Mouse (Mus musculus) ES-E14 (cell line): ENCODE results near the gene Rgs3. TPM values are rescaled to one million over a fixed set of nuclear protein-coding genes. Genes with fewer than 3 reads are reported as not detected.

ENCODE experiments used
- DNase-seq: peaks from one replicate; pipeline ENCODE4 v3.0.0-alpha.2; 2013; ENCODE audit warnings: low read depth, low spot score
- H3K27ac ChIP-seq: 2 replicates; pipeline ENCODE4 v1.5.1; 2012; ENCODE audit warnings: low read depth, mild to moderate bottlenecking, low read length, moderate library complexity, mixed read lengths; ENCODE audit not compliant: poor library complexity, insufficient read depth, severe bottlenecking
- H3K36me3 ChIP-seq: 2 replicates; pipeline ENCODE4 v1.6.1; 2012; ENCODE audit warnings: mild to moderate bottlenecking, low read length, moderate library complexity, mixed read lengths; ENCODE audit not compliant: control insufficient read depth, poor library complexity, insufficient read depth, severe bottlenecking
- H3K4me1 ChIP-seq, 2 experiments: fragments of 150-350 bp in 1 of 2; sonication (generic) in 1 of 2; 2 replicates each; pipeline ENCODE4 v1.6.1; 2012; ENCODE audit warnings: low read length in 2 of 2, mild to moderate bottlenecking in 1 of 2, mixed read lengths in 1 of 2; ENCODE audit not compliant: control insufficient read depth in 2 of 2, insufficient read depth in 2 of 2, poor library complexity in 1 of 2
- H3K4me3 ChIP-seq, 2 experiments: fragments of 150-350 bp in 1 of 2; sonication (generic) in 1 of 2; 2 replicates each; pipeline ENCODE4 v1.5.1; 2012; ENCODE audit warnings: low read length in 2 of 2, low read depth in 1 of 2, mild to moderate bottlenecking in 1 of 2, mixed read lengths in 1 of 2; ENCODE audit not compliant: insufficient read depth in 1 of 2, poor library complexity in 1 of 2, severe bottlenecking in 1 of 2
- H3K9ac ChIP-seq: 2 replicates; pipeline ENCODE4 v1.6.1; 2012; ENCODE audit warnings: low read depth, mild to moderate bottlenecking, low read length, mixed read lengths; ENCODE audit not compliant: poor library complexity, insufficient read depth, severe bottlenecking
- H3K9me3 ChIP-seq: fragments of 150-350 bp; sonication (generic); 2 replicates; pipeline ENCODE4 v1.6.1; 2012; ENCODE audit warnings: low read depth, mild to moderate bottlenecking, low read length; ENCODE audit not compliant: control insufficient read depth, insufficient read depth
- CHD2 ChIP-seq: IDR thresholded peaks from 2 replicates; pipeline ENCODE4 v1.6.1; 2014; ENCODE audit warnings: mild to moderate bottlenecking, low read depth, low read length, inconsistent platforms
- HCFC1 ChIP-seq: IDR thresholded peaks from 2 replicates; pipeline ENCODE4 v1.6.1; 2012; ENCODE audit warnings: low read length, inconsistent platforms, borderline replicate concordance; ENCODE audit not compliant: insufficient read depth
- MAFK ChIP-seq: IDR thresholded peaks from 2 replicates; pipeline ENCODE4 v1.6.1; 2014; ENCODE audit warnings: mild to moderate bottlenecking, low read depth, low read length, inconsistent platforms; ENCODE audit not compliant: insufficient read depth
- ZC3H11A ChIP-seq: IDR thresholded peaks from 2 replicates; pipeline ENCODE4 v1.6.1; 2012; ENCODE audit warnings: low read depth, mild to moderate bottlenecking, inconsistent platforms, low read length, borderline replicate concordance
- ZNF384 ChIP-seq: IDR thresholded peaks from 2 replicates; pipeline ENCODE4 v1.6.1; 2012; ENCODE audit warnings: low read depth, low read length, inconsistent platforms
- in situ Hi-C, 2 experiments: fragments of 600-800 bp; cut with MboI; formaldehyde crosslinking; loops; one replicate each; pipeline ENCODE4 v1.15.1; 2025; ENCODE audit warnings: low sequenced_read_pairs in 2 of 2, inconsistent platforms in 1 of 2; ENCODE audit not compliant: unreplicated experiment in 2 of 2
- total RNA-seq: library from RNA; depleted of rRNA; stranded (reverse); fragments of 300-350 nt; gene quantifications from 2 replicates; pipeline ENCODE4 v1.2.3, GENCODE M21; 2012

Gene Rgs3
- total RNA-seq, 1 experiment, result 10.0 TPM

DNA sequence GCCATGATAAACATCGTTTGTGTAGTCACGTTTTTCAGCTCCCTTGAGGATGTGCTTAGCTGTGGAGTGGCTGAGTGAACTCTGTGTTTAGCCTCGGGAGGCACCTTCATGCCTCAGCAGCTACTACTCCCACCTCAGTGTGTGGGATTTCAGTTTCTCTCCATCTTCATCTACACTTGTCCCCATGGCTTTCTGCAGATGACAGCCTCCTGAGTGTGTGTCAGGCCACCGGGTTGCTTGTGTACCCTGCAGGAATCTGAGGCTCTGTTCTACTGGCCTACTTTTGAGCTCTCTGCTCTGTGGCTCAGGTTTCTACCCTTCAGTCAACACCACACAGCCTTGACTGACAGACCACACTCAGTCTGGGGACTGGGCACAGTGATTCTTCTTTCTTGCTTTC is 151.9 kb downstream of the Rgs3 start:
- Histone ChIP-seq H3K4me1 (no peaks in the 10 kb centered on the region), H3K27ac (no peak overlapping the region), H3K9ac (no peak overlapping the region), H3K36me3 (no peaks in the 10 kb centered on the region), H3K4me3 (no peak overlapping the region), H3K9me3 (no peaks in the 10 kb centered on the region)
- no peak for TF ChIP-seq ZNF384
- TF ChIP-seq MAFK, result no peak
- TF ChIP-seq ZC3H11A, result no peak
- TF ChIP-seq CHD2, result no peak
- TF ChIP-seq HCFC1, result no peak
- in situ Hi-C loops, result no loop called here
- DNase-seq, result no peak

DNA sequence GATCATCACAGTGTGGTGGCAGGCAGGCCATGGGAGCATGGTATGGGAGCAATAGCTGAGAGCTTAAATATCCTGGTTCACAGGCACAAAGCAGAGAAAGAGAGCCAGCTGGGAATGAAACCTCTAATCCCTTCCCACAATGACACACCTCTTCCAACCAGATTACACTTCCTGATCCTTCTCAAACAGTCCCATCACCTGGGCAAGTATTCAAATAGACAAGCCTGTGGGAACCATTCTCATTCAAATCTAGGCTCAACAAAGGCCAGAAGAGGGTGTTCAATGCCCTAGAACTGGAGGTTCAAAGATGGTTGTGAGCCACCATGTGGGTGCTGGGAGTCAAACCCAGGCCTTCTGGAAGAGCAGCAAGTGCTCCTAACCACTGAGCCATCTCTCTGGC is 161.2 kb downstream of the Rgs3 start:
- Histone ChIP-seq H3K9me3 (no peaks in the 10 kb centered on the region), H3K4me3 (no peak overlapping the region), H3K4me1 (peaks cover 0 to 9% of the 10 kb centered on the region in 2 experiments; a peak in 2 of 4 replicates), H3K27ac (no peak overlapping the region), H3K36me3 (no peaks in the 10 kb centered on the region), H3K9ac (no peak overlapping the region)
- in situ Hi-C loops, result no loop called here
- DNase-seq, result no peak
- no peak for TF ChIP-seq CHD2
- no peak for TF ChIP-seq HCFC1
- no peak for TF ChIP-seq ZC3H11A
- no peak for TF ChIP-seq ZNF384
- TF ChIP-seq MAFK, result no peak

DNA sequence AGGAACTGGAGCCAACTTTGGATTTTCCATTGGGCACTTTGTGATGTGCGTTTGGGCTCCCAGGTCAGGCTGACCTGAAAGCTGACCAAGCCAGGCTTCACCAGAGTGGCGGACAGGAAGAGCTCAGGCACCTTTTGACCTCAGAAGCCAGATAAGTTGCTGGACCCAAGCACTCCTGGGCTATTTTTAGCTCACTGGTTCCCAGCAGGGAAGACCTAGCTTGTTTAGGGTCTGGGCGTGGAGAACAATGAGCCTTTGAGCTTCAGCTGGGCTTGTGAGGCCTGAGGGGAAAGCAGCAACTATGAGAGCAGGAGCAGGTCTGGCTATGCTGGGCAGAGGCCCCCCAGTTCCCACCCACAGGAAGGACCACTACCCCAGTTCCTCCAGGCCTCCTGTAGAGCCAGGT is 162.4 kb downstream of the Rgs3 start:
- no peaks in the 10 kb centered on the region for H3K9me3 ChIP-seq
- no peaks in the 10 kb centered on the region for H3K36me3 ChIP-seq
- H3K4me3 ChIP-seq, result no peak overlapping the region
- no peak for TF ChIP-seq HCFC1
- no peak for TF ChIP-seq MAFK
- no peak for TF ChIP-seq ZNF384
- H3K4me1 ChIP-seq, result peaks cover 0 to 9% of the 10 kb centered on the region in 2 experiments; a peak in 2 of 4 replicates
- no peak overlapping the region for H3K27ac ChIP-seq
- in situ Hi-C loops, result no loop called here
- no peak for DNase-seq
- no peak overlapping the region for H3K9ac ChIP-seq

DNA sequence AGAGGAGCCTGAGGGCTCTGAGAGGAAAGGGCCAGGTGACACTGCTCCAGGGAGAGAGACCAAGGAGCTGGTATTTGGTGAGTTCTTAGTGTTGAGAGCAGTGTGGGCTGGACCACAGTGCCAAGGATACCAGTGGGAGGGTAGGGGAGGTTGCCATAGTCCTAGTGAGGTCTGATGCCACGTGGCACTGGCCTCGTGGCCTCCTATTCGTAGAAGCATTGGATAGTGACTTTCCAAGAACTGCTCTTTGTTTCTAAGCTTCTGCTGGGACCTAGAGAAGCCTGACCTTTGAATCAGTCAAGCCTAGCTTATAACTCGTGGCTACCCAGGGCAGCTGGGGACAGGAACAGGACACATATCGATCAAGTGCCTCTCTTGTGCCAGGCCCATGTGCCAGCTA is 164.1 kb downstream of the Rgs3 start:
- H3K4me1 ChIP-seq, result peaks cover 0 to 9% of the 10 kb centered on the region in 2 experiments; a peak in 2 of 4 replicates
- no peaks in the 10 kb centered on the region for H3K9me3 ChIP-seq
- in situ Hi-C loops, result no loop called here
- DNase-seq, result no peak
- no peak overlapping the region for H3K27ac ChIP-seq
- TF ChIP-seq HCFC1, result no peak
- TF ChIP-seq ZC3H11A, result no peak
- TF ChIP-seq CHD2, result no peak
- TF ChIP-seq ZNF384, result no peak
- TF ChIP-seq MAFK, result no peak
- no peak overlapping the region for H3K9ac ChIP-seq
- H3K36me3 ChIP-seq, result no peaks in the 10 kb centered on the region
- no peak overlapping the region for H3K4me3 ChIP-seq
